Mouse (Mus musculus) E14TG2a.4 (cell line): ENCODE data around the gene Cln6.

Source experiments
- CTCF ChIP-seq: conservative IDR thresholded peaks from 2 replicates; pipeline ENCODE4 v1.5.1; 2014; ENCODE audit warnings: low read length
- NANOG ChIP-seq: IDR thresholded peaks from 2 replicates; pipeline ENCODE4 v1.6.1; 2014; ENCODE audit warnings: borderline replicate concordance, low read length, mixed read lengths

DNA sequence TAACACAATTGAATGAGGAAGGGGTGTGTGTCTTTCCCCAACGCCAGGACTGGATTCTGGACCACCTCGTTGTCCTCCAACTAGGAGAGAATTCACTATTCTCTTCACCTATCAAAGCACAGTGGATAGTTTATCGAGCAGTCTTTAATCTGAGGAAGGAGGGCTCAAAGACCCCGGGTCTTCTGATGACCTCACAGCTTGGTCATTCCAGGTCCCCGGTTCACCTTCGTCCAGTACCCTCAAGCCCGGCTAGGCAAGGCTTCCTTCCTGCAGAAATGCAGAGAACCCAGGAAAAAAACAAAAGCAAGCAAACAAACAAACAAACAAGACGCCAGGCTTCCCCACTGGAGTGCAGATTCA lies 459 bp upstream of the Cln6 start:
- TF ChIP-seq CTCF (no peak), NANOG (no peak)
